Mouse (Mus musculus) spleen, adult 2 months (tissue): ENCODE results near the gene Atp6v1e2.

Experiments
- CTCF ChIP-seq: fragments of 200-500 bp; IDR thresholded peaks from 2 replicates; pipeline ENCODE4 v1.5.1; 2011; ENCODE audit warnings: mild to moderate bottlenecking, inconsistent platforms; ENCODE audit not compliant: insufficient read depth, insufficient read length, insufficient replicate concordance; ENCODE audit errors: extremely low read depth
- POLR2A ChIP-seq: fragments of 200-500 bp; IDR thresholded peaks from 2 replicates; pipeline ENCODE4 v1.6.1; 2011; ENCODE audit warnings: low read depth, low read length, inconsistent platforms

DNA sequence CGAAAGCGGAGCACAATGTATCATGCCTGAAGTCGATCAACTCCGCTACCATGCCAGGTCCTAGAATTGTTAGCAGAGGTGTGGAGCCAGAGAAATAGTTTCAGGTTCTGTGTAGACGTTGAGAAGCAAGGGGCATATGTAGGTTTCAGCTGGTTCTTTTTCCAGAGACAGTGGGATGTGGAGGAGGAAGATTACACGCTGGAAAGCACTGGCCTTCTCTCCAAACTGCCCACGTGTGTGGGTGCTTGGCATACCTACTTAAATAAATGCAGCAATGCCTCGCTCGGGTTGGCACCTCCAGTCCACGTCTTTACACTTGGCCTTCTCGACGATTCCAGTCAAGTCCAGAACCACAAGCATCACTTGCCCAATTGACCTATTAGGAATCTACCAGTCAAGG, 19.4 kb upstream of the Atp6v1e2 start:
- TF ChIP-seq CTCF (no peak), POLR2A (no peak)
